ENCODE assay signal across 8 mouse cellular contexts in the genomic region with DNA sequence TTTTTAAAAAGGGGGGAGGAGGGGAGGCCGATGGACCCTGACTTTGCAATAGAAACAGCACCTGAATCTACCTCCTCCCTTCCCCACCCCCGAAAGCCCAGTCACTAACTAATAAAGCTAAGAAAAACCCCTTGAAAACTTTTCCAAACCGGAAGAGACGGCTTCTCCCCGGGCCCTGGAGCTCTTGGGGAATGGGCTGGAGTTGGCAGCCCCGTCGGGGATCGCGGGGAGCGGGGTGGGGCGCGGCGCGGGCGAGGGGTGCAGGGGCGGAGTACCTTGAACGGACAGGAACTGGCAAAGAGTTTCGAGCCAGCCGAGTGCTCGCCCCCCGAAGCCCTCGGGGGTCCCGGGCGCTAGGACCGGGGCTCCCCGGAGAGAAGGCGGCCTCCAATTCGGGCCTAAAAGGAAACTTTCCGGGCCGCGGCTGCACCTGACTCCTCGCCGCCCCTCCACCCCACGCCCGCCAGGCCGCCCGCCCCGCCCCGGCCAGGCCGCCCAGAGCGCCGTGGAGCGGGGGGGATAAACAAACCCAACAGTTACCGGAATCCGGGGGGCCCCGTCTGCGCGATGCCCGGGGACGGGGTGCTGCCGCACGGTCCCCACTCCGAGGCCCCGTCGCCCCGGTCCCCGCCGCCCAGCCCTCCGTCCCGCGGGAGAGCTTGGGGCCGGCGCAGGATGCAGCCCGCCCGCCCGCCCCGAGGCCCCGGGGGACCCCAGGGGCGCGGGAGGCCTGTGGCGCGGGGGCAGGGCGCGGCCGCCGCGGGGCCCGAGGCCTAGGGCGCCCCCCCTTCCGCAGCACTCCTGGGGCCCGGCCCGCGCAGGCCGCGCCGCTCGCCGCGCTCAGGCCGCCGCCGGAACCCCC. TPM values are rescaled to one million over a fixed set of nuclear protein-coding genes. Genes with fewer than 3 reads are reported as not detected.
A peak's percentile ranks its signal among the peaks of the same experiment; 100 is the strongest.
DNase-seq lines count a peak whose midpoint lies in the region; ATAC-seq and TF ChIP-seq lines count a peak whose summit lies in the region.

No protein-coding gene starts in this region.

- under 1% methylated on average over 71 of the region's 92 CpGs for WGBS in embryonic facial prominence, embryonic 12.5 days
- WGBS in heart, embryonic 10.5 days: under 1% methylated on average over 73 of the region's 92 CpGs
- 1% methylated on average over 59 of the region's 92 CpGs for WGBS in kidney, embryonic 15.5 days
- under 1% methylated on average over 89 of the region's 92 CpGs for WGBS in liver, embryonic 15.5 days (ENCODE audit: insufficient replicate concordance)
- under 1% methylated on average over 67 of the region's 92 CpGs for WGBS in neural tube, embryonic 12.5 days
- under 1% methylated on average over 87 of the region's 92 CpGs for WGBS in thymus, adult 2 months

- H3K9ac ChIP-seq in embryonic facial prominence, embryonic 12.5 days: peak overlapping the region; percentile 100
- H3K9ac ChIP-seq in kidney, embryonic 15.5 days: peak overlapping the region; percentile 99
- H3K9ac ChIP-seq in liver, embryonic 15.5 days: peak overlapping the region; percentile 99
- H3K9ac ChIP-seq in neural tube, embryonic 12.5 days: peak overlapping the region; percentile 100

- no peaks in the 10 kb centered on the region for H3K27me3 ChIP-seq in embryonic facial prominence, embryonic 12.5 days
- no peaks in the 10 kb centered on the region for H3K27me3 ChIP-seq in heart, embryonic 10.5 days (ENCODE audit: insufficient read depth, poor library complexity, severe bottlenecking)
- no peaks in the 10 kb centered on the region for H3K27me3 ChIP-seq in kidney, embryonic 15.5 days
- H3K27me3 ChIP-seq in liver, embryonic 15.5 days: no peaks in the 10 kb centered on the region
- H3K27me3 ChIP-seq in neural tube, embryonic 12.5 days (replicated peaks): no peaks in the 10 kb centered on the region
- H3K27me3 ChIP-seq in thymus, adult 2 months (ENCODE audit: control insufficient read depth, insufficient read depth, low read length): no peaks in the 10 kb centered on the region

- peak overlapping the region; percentile 94 for H3K4me2 ChIP-seq in embryonic facial prominence, embryonic 12.5 days (replicated peaks)
- H3K4me2 ChIP-seq in kidney, embryonic 15.5 days: peak overlapping the region; percentile 69
- H3K4me2 ChIP-seq in liver, embryonic 15.5 days: peak overlapping the region; percentile 80
- H3K4me2 ChIP-seq in neural tube, embryonic 12.5 days (replicated peaks): peak overlapping the region; percentile 68

- H3K27ac ChIP-seq in embryonic facial prominence, embryonic 12.5 days: peak overlapping the region; percentile 100
- H3K27ac ChIP-seq in heart, embryonic 10.5 days: peak overlapping the region; percentile 100
- H3K27ac ChIP-seq in kidney, embryonic 15.5 days: peak overlapping the region; percentile 99
- H3K27ac ChIP-seq in liver, embryonic 15.5 days (replicated peaks): peak overlapping the region; percentile 96
- H3K27ac ChIP-seq in neural tube, embryonic 12.5 days: peak overlapping the region; percentile 96
- H3K27ac ChIP-seq in thymus, adult 2 months (ENCODE audit: control insufficient read depth, insufficient read depth, low read length): peak overlapping the region; percentile 99; the same call in 1 of the 2 replicates

- no peaks in the 10 kb centered on the region for H3K9me3 ChIP-seq in embryonic facial prominence, embryonic 12.5 days
- H3K9me3 ChIP-seq in heart, embryonic 10.5 days: no peaks in the 10 kb centered on the region
- no peaks in the 10 kb centered on the region for H3K9me3 ChIP-seq in kidney, embryonic 15.5 days (replicated peaks)
- no peaks in the 10 kb centered on the region for H3K9me3 ChIP-seq in liver, embryonic 15.5 days (replicated peaks)
- no peaks in the 10 kb centered on the region for H3K9me3 ChIP-seq in neural tube, embryonic 12.5 days

- H3K4me3 ChIP-seq in embryonic facial prominence, embryonic 12.5 days: peak overlapping the region; percentile 96
- peak overlapping the region; percentile 78 for H3K4me3 ChIP-seq in heart, embryonic 10.5 days
- peak overlapping the region; percentile 90 for H3K4me3 ChIP-seq in kidney, embryonic 15.5 days (replicated peaks)
- H3K4me3 ChIP-seq in liver, embryonic 15.5 days (replicated peaks): peak overlapping the region; percentile 94
- peak overlapping the region; percentile 99 for H3K4me3 ChIP-seq in neural tube, embryonic 12.5 days
- peak overlapping the region; percentile 88 for H3K4me3 ChIP-seq in thymus, adult 2 months (ENCODE audit: control insufficient read depth, insufficient read depth, low read length)

- TF ChIP-seq CTCF in thymus, adult 2 months (IDR thresholded peaks at IDR 0.05; ENCODE audit: borderline replicate concordance, control insufficient read depth, extremely low read depth, insufficient read depth, low read length, poor library complexity): no peak

- peak; percentile 29 to 39 for DNase-seq in left cerebral cortex, adult 18-20 months (ENCODE audit: low spot score in 2 of 2)
- DNase-seq in left cerebral cortex, adult 11 months (ENCODE audit: low spot score): no peak
- DNase-seq in heart, embryonic 10.5 days (ENCODE audit: low spot score): peak; percentile 86
- DNase-seq in thymus, adult 2 months: peak; percentile 71

- ATAC-seq in embryonic facial prominence, embryonic 12.5 days (ENCODE audit: insufficient number of reproducible peaks, insufficient read depth, low FRiP score, low TSS enrichment): peak; percentile 31; the same call in 1 of the 2 replicates
- ATAC-seq in kidney, embryonic 15.5 days (replicated peaks; ENCODE audit: low FRiP score): peak; percentile 53
- ATAC-seq in liver, embryonic 15.5 days (ENCODE audit: insufficient read depth): peak; percentile 77
- peak; percentile 48 for ATAC-seq in neural tube, embryonic 12.5 days (ENCODE audit: low FRiP score, low read depth)

- H3K4me1 ChIP-seq in embryonic facial prominence, embryonic 12.5 days: peaks cover 26% of the 10 kb centered on the region
- H3K4me1 ChIP-seq in heart, embryonic 10.5 days: peaks cover 27% of the 10 kb centered on the region
- peaks cover 25% of the 10 kb centered on the region for H3K4me1 ChIP-seq in kidney, embryonic 15.5 days
- H3K4me1 ChIP-seq in liver, embryonic 15.5 days (replicated peaks): peaks cover 39% of the 10 kb centered on the region
- H3K4me1 ChIP-seq in neural tube, embryonic 12.5 days: peaks cover 21% of the 10 kb centered on the region
- H3K4me1 ChIP-seq in thymus, adult 2 months (replicated peaks; ENCODE audit: control insufficient read depth, insufficient read depth, low read length): peaks cover 11% of the 10 kb centered on the region

- H3K36me3 ChIP-seq in embryonic facial prominence, embryonic 12.5 days: peaks cover 5% of the 10 kb centered on the region; the same call in 1 of the 2 replicates
- H3K36me3 ChIP-seq in heart, embryonic 10.5 days: peaks cover 12% of the 10 kb centered on the region
- peaks cover 12% of the 10 kb centered on the region for H3K36me3 ChIP-seq in kidney, embryonic 15.5 days
- peaks cover 6% of the 10 kb centered on the region for H3K36me3 ChIP-seq in liver, embryonic 15.5 days (replicated peaks)
- peaks cover 5% of the 10 kb centered on the region for H3K36me3 ChIP-seq in neural tube, embryonic 12.5 days
- H3K36me3 ChIP-seq in thymus, adult 2 months (ENCODE audit: control insufficient read depth, insufficient read depth, low read length): no peaks in the 10 kb centered on the region

- TF ChIP-seq POLR2A in thymus, adult 2 months (IDR thresholded peaks at IDR 0.05; ENCODE audit: control insufficient read depth, extremely low read depth, insufficient read depth, low read length, poor library complexity): no peak

RNA-seq across cellular contexts. Expression of gene Ino80d, which starts 1.0 kb away (rescaled TPM):
- total RNA-seq in left cerebral cortex, adult 18-20 months (2021): 10 to 100 TPM; 28.6 to 28.7 TPM
- 10.8 and 12.9 TPM in 2 replicates for polyA plus RNA-seq in embryonic facial prominence, embryonic 12.5 days (2016; fragmentation: Nextera tagmentation; extraction: Ambion mirVana)
- 12.2 and 12.9 TPM in 2 replicates for polyA plus RNA-seq in heart, embryonic 10.5 days (2016; fragmentation: Nextera tagmentation; extraction: Ambion mirVana)
- 12.1 and 12.9 TPM in 2 replicates for polyA plus RNA-seq in kidney, embryonic 15.5 days (2015; fragmentation: Nextera tagmentation; extraction: Ambion mirVana)
- 4.6 and 5.0 TPM in 2 replicates for polyA plus RNA-seq in liver, embryonic 15.5 days (2015; fragmentation: Nextera tagmentation; extraction: Ambion mirVana)
- polyA plus RNA-seq in neural tube, embryonic 12.5 days (2016; fragmentation: Nextera tagmentation; extraction: Ambion mirVana): 9.1 and 10.5 TPM in 2 replicates
- polyA plus RNA-seq in thymus, adult 2 months (2012; rRNA removed): 40.4 and 48.5 TPM in 2 replicates
